Mouse (Mus musculus) olfactory bulb, adult 2 months (tissue): Measurements from ENCODE around the gene Rho. TPM values are rescaled to one million over a fixed set of nuclear protein-coding genes. Genes with fewer than 3 reads are reported as not detected.

Experiments used
- H3K27ac ChIP-seq: fragments of 200-500 bp; 2 replicates; pipeline ENCODE4 v1.5.1; 2012; ENCODE audit warnings: low read depth, low read length; ENCODE audit not compliant: insufficient read depth
- H3K4me1 ChIP-seq: fragments of 200-500 bp; 2 replicates; pipeline ENCODE4 v1.6.1; 2012; ENCODE audit warnings: low read length; ENCODE audit not compliant: control insufficient read depth, insufficient read depth
- H3K4me3 ChIP-seq: fragments of 200-500 bp; 2 replicates; pipeline ENCODE4 v1.5.1; 2012; ENCODE audit warnings: mild to moderate bottlenecking, low read depth, low read length, moderate library complexity; ENCODE audit not compliant: insufficient read depth
- CTCF ChIP-seq: fragments of 200-500 bp; IDR thresholded peaks from 2 replicates; pipeline ENCODE4 v1.5.1; 2012; ENCODE audit warnings: low read depth, mild to moderate bottlenecking, low read length, moderate library complexity; ENCODE audit not compliant: insufficient read depth
- POLR2A ChIP-seq: fragments of 200-500 bp; IDR thresholded peaks from 2 replicates; pipeline ENCODE4 v1.6.1; 2012; ENCODE audit warnings: mild to moderate bottlenecking, low read depth, low read length, moderate library complexity; ENCODE audit not compliant: insufficient read depth
- WGBS: fragments of 180-500 bp; shearing (Covaris S2); methylation state at CpG from one replicate; pipeline ENCODE4 v1.1.7; 2018; 5-methylcytosine and 5-hydroxymethylcytosine counted together
- polyA plus RNA-seq: library from polyadenylated mRNA; stranded (reverse); fragments of >200 nt; gene quantifications from 2 replicates; pipeline ENCODE4 v1.2.4, GENCODE M21; 2012; ENCODE audit warnings: low replicate concordance; ENCODE audit not compliant: missing spikeins, insufficient read depth, insufficient read length

Gene Rho
- polyA plus RNA-seq, 1 experiment: not detected

GRCm38 (mm10) chr6:115944638-115945037 is 13.1 kb downstream of the Rho start, which contains the start of gene H1foo:
Gene H1foo (plus strand): TSS chr6:115944938.
- no peak for TF ChIP-seq POLR2A
- Histone ChIP-seq H3K4me3 (no peak within 1 kb of the TSS), H3K27ac (no peak within 1 kb of the TSS), H3K4me1 (peaks cover 3% of the 10 kb centered on the region; the same call in 1 of the 2 replicates)
- 89% methylated on average over 5 of the region's 5 CpGs for WGBS

DNA sequence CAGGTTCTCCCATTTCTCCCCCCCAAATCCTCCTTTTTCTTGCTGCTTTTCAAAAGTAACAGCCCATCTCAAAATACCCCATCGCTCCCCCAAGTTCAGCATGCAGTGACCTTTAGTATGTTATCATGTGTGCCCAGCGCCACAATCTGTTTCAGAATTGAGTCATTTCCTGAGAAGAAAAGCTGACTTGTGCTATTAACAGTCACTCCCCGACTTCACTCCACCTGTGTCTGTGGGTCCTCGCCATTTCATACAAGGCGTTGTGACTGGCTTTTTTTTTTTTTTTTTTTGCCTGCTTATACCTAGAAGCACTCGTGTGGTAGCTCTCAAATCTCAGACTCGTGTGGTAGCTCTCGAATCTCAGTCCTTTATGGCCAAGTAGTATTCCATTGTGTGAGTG is 14.1 kb downstream of the Rho start:
- TF ChIP-seq POLR2A: no peak
- no peak for TF ChIP-seq CTCF

GRCm38 (mm10) chr6:115946389-115946788 is 14.8 kb downstream of the Rho start:
- 46% methylated on average over 6 of the region's 6 CpGs for WGBS
- Histone ChIP-seq H3K4me3 (no peak overlapping the region), H3K4me1 (peaks cover 3% of the 10 kb centered on the region; the same call in 1 of the 2 replicates), H3K27ac (no peak overlapping the region)
- TF ChIP-seq CTCF (no peak), POLR2A (no peak)

More for the DNA sequence above, 14.1 kb downstream of the Rho start:
- WGBS: 95% methylated on average over 8 of the region's 8 CpGs
- Histone ChIP-seq H3K4me3 (no peak overlapping the region), H3K27ac (no peak overlapping the region), H3K4me1 (peaks cover 3% of the 10 kb centered on the region; the same call in 1 of the 2 replicates)

GRCm38 (mm10) chr6:115954506-115955074 is 23.0 kb downstream of the Rho start:
- TF ChIP-seq POLR2A (no peak), CTCF (no peak)
- WGBS: 58% methylated on average over 9 of the region's 9 CpGs
- H3K27ac ChIP-seq: no peak overlapping the region
- H3K4me1 ChIP-seq: peaks cover 42% of the 10 kb centered on the region
- H3K4me3 ChIP-seq: no peak overlapping the region

DNA sequence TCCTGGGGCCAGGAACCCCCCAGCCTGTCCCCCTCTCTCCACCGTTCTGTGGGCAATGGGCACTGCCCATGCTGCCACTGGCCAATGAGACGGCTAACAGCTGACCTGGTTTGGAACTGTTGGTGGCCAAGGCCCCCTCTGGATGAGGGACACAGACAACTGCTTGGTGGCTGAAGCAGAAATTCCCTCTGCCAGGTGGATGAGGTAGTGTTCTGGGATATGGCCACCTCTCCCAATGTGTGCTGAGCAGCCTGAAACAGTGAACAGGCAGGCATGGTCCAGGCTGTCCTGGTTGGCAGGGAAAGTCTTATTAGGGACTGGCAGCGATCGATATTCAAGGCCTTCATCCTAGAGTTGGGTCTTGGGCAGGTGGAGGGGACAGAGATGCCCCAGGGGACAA is 23.6 kb downstream of the Rho start:
- H3K4me1 ChIP-seq: peaks cover 42% of the 10 kb centered on the region
- TF ChIP-seq POLR2A (no peak), CTCF (no peak)
- 78% methylated on average over 4 of the region's 4 CpGs for WGBS
- no peak overlapping the region for H3K4me3 ChIP-seq
- no peak overlapping the region for H3K27ac ChIP-seq

DNA sequence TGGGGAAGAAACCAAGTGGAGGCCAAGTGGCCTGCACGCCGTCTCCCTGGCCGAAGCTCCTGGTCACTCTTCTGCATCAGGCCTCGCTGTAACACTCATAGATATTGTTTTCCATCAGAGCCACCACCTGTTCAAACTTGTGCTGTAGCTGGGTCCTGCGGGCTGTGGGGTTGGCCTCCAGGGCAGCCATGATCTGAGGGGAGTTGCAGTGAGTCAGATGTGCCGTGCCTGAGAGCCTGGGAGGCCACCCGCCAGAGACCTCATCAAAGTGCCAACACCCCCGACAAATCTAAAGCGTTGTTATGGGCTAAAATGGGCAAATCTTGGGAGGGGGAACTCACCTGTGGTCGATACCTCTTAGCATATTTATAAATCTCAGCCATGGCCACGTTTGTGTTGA is 24.1 kb downstream of the Rho start:
- TF ChIP-seq CTCF (no peak), POLR2A (no peak)
- no peak overlapping the region for H3K27ac ChIP-seq
- H3K4me1 ChIP-seq: peaks cover 42% of the 10 kb centered on the region
- WGBS: 89% methylated on average over 11 of the region's 11 CpGs
- no peak overlapping the region for H3K4me3 ChIP-seq

DNA sequence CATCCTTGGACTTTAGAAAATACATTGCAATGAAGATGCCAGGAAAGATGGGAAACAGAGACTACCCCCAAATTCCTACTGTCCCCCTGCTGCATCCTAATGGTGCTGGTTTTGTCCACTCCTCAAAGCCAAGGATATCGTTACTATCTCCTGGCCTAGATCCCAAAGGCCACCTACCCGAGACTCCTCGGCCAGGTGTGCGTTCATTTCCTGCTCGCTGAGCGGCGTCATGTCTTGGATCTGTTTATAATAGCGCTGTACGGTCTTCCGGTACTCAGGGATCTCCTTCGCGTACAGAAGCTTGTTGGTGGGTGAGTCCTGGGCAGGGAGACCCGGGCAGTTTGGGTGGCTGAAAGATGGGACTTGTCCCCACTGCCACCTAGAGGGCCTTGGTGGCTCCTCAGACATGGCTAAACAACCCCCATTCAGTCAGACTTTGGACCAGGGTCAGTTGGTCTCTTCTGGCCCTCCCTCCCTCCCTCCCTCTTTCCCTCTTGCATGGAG is 24.9 kb downstream of the Rho start:
- Histone ChIP-seq H3K4me1 (peaks cover 42% of the 10 kb centered on the region), H3K4me3 (no peak overlapping the region), H3K27ac (no peak overlapping the region)
- WGBS: 68% methylated on average over 13 of the region's 13 CpGs
- no peak for TF ChIP-seq POLR2A
- no peak for TF ChIP-seq CTCF

DNA sequence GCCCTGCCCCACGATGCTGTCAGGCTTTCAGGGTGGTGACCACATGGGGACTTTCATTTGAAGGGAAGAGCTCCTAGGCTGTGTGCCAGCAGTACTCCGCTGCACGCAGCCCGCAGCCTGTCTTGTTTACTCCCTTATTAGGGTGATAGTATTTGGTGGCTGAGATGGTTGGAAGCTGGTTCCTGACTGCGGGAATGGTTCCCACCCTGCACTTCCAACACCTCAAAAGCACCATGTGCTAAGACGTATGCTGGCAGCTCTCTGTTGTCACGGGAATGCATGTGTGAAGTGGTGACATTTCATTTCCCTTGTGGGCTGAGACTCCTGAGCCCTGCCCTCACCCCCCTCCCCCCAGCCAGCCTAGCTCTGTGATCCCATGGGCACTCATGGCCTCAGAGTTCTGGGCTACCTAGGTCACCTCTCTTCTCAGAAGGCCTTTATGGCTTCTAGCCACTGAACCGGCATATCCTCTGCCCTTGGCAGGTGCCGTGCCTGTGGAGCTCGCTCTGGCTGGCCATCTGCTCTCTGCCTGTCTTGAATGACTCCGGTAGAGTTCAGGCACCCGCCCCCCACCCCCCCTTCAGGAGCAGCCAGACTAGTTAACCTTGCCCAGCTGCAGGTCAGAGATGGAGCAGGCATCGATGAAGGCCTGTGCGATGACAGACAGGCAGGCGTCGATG is 25.5 kb downstream of the Rho start:
- Histone ChIP-seq H3K27ac (no peak overlapping the region), H3K4me3 (no peak overlapping the region)
- WGBS: 37% methylated on average over 16 of the region's 16 CpGs

GRCm38 (mm10) chr6:115957681-115958080 is 26.1 kb downstream of the Rho start:
- peaks cover 52% of the 10 kb centered on the region for H3K4me1 ChIP-seq
- no peak for TF ChIP-seq POLR2A
- WGBS: 78% methylated on average over 6 of the region's 6 CpGs
- no peak overlapping the region for H3K27ac ChIP-seq
- H3K4me3 ChIP-seq: no peak overlapping the region

More for the DNA sequence above, 25.5 kb downstream of the Rho start:
- TF ChIP-seq POLR2A (no peak), CTCF (no peak)
- peaks cover 47% of the 10 kb centered on the region for H3K4me1 ChIP-seq
